Mouse (Mus musculus) lung, embryonic 16.5 days (tissue): ENCODE measurements around the gene Fgfr2. TPM values are rescaled to one million over a fixed set of nuclear protein-coding genes. Genes with fewer than 3 reads are reported as not detected.

Experiments used
- ATAC-seq: fragments of 200-750 bp; cut with Nextera tagmentation; 2 replicates; pipeline ENCODE4 v1.8.0; 2017; ENCODE audit warnings: low read depth, mild to moderate bottlenecking, moderate library complexity
- H3K27ac ChIP-seq: fragments of 300-500 bp; sonication (generic); 2 replicates; pipeline ENCODE4 v1.5.1; 2014; ENCODE audit warnings: mild to moderate bottlenecking, control low read depth, low read length
- H3K27me3 ChIP-seq: fragments of 300-500 bp; sonication (generic); 2 replicates; pipeline ENCODE4 v1.6.1; 2014; ENCODE audit warnings: low read depth, low read length, mixed read lengths; ENCODE audit not compliant: control insufficient read depth, insufficient read depth
- H3K36me3 ChIP-seq: fragments of 300-500 bp; sonication (generic); 2 replicates; pipeline ENCODE4 v1.6.1; 2014; ENCODE audit warnings: low read length; ENCODE audit not compliant: control insufficient read depth, insufficient read depth
- H3K4me1 ChIP-seq: fragments of 300-500 bp; sonication (generic); replicated peaks from 2 replicates; pipeline ENCODE4 v1.6.1; 2014; ENCODE audit warnings: low read length, mixed read lengths; ENCODE audit not compliant: control insufficient read depth, insufficient read depth
- H3K4me2 ChIP-seq: fragments of 300-500 bp; sonication (generic); 2 replicates; pipeline ENCODE4 v1.6.1; 2014; ENCODE audit warnings: low read depth, low read length, control low read depth
- H3K4me3 ChIP-seq: fragments of 300-500 bp; sonication (generic); 2 replicates; pipeline ENCODE4 v1.5.1; 2014; ENCODE audit warnings: mild to moderate bottlenecking, low read length, control low read depth
- H3K9ac ChIP-seq: fragments of 300-500 bp; sonication (generic); 2 replicates; pipeline ENCODE4 v1.6.1; 2014; ENCODE audit warnings: low read length, control low read depth
- H3K9me3 ChIP-seq: fragments of 300-500 bp; sonication (generic); 2 replicates; pipeline ENCODE4 v1.6.1; 2016; ENCODE audit warnings: low read length; ENCODE audit not compliant: control insufficient read depth
- WGBS: fragments of 180-500 bp; shearing (Covaris S2); extraction: QIAGEN DNeasy Blood & Tissue Kit; methylation state at CpG from one replicate; pipeline ENCODE4 v1.1.7; 2014; 5-methylcytosine and 5-hydroxymethylcytosine counted together
- polyA plus RNA-seq: library from polyadenylated mRNA; unstranded; fragments of >200 nt; fragmentation: Nextera tagmentation; extraction: Ambion mirVana; gene quantifications from 2 replicates; pipeline ENCODE4 v1.2.1, GENCODE M21; 2015

Fgfr2 gene
- polyA plus RNA-seq, 1 experiment from 2014 or later, result 175 TPM

GRCm38 (mm10) chr7:130657751-130658150, 2465.4 kb downstream of the Fgfr2 start:
- H3K9ac ChIP-seq, result no peak overlapping the region
- WGBS, result 47% methylated on average over 13 of the region's 13 CpGs
- no peak overlapping the region for H3K4me2 ChIP-seq
- H3K27ac ChIP-seq, result no peak overlapping the region
- H3K4me3 ChIP-seq, result no peak overlapping the region
- ATAC-seq, result no peak
- H3K4me1 ChIP-seq, result peaks cover 24% of the 10 kb centered on the region
- H3K36me3 ChIP-seq, result no peaks in the 10 kb centered on the region
- H3K27me3 ChIP-seq, result no peaks in the 10 kb centered on the region
- H3K9me3 ChIP-seq, result no peaks in the 10 kb centered on the region

GRCm38 (mm10) chr7:130656965-130657364, 2466.2 kb downstream of the Fgfr2 start:
- H3K9me3 ChIP-seq, result no peaks in the 10 kb centered on the region
- H3K4me1 ChIP-seq, result peaks cover 24% of the 10 kb centered on the region
- H3K36me3 ChIP-seq, result no peaks in the 10 kb centered on the region
- no peak overlapping the region for H3K4me3 ChIP-seq
- no peaks in the 10 kb centered on the region for H3K27me3 ChIP-seq
- no peak for ATAC-seq
- WGBS, result 90% methylated on average over 8 of the region's 8 CpGs
- H3K27ac ChIP-seq, result no peak overlapping the region
- H3K4me2 ChIP-seq, result no peak overlapping the region
- no peak overlapping the region for H3K9ac ChIP-seq

DNA sequence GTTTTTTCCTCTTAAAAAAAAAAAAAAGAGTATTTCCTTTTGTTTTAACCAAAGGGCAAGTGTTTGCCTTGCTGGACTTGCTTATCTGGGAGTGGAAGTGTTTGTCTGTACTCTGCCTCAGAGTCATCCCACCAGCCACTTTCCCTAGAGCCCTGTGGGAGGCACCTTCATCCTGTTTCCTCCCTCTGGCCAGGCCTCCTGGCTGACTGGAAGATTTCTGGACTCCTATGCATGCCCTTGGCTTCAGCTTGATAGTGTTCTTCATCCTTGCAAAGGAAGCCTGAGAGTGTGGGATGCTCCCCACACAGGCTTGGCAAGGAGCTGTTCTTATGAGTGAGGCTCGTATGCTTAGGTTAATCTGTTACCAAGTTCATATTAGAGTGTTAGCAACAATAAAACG, 2468.6 kb downstream of the Fgfr2 start:
- peak overlapping the region; percentile 13; the same call in 1 of the 2 replicates for H3K27ac ChIP-seq
- no peak overlapping the region; the same call in 1 of the 2 replicates for H3K9ac ChIP-seq

GRCm38 (mm10) chr7:130653036-130653555, 2470.1 kb downstream of the Fgfr2 start:
- ATAC-seq, result no peak
- no peak overlapping the region for H3K27ac ChIP-seq
- H3K4me1 ChIP-seq, result peaks cover 42% of the 10 kb centered on the region
- no peak overlapping the region for H3K9ac ChIP-seq
- WGBS, result 74% methylated on average over 6 of the region's 6 CpGs
- H3K4me3 ChIP-seq, result no peak overlapping the region
- H3K36me3 ChIP-seq, result no peaks in the 10 kb centered on the region
- no peaks in the 10 kb centered on the region for H3K27me3 ChIP-seq
- H3K4me2 ChIP-seq, result no peak overlapping the region
- H3K9me3 ChIP-seq, result no peaks in the 10 kb centered on the region

More for the DNA sequence above, 2468.6 kb downstream of the Fgfr2 start:
- no peaks in the 10 kb centered on the region for H3K27me3 ChIP-seq
- ATAC-seq, result peak; percentile 53; the same call in 1 of the 2 replicates
- H3K9me3 ChIP-seq, result no peaks in the 10 kb centered on the region
- H3K4me1 ChIP-seq, result peaks cover 28% of the 10 kb centered on the region
- H3K36me3 ChIP-seq, result no peaks in the 10 kb centered on the region
- no peak overlapping the region for H3K4me2 ChIP-seq
- H3K4me3 ChIP-seq, result no peak overlapping the region
- 30% methylated on average over 2 of the region's 2 CpGs for WGBS

DNA sequence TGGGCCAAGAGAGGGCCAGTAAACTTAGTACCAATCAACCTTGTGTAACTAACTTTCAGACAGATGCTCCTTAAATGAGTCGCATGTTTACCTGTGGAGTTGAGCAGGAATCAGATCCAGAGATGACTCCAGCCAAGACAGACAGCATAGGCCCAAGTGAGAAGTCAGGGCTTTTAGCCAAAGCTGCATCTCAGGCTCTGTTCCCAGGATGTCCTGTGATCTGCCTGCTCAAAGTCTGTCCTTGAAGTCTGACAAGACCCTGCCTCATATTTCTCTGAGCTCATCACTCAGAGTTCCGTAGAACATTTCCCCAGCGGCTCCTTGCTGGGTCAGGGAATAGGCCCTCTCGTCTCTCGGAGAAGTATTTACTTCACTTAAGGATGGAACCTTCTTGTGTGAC, 2472.5 kb downstream of the Fgfr2 start:
- H3K9ac ChIP-seq, result no peak overlapping the region
- no peak overlapping the region for H3K4me3 ChIP-seq
- ATAC-seq, result no peak
- H3K9me3 ChIP-seq, result no peaks in the 10 kb centered on the region
- no peaks in the 10 kb centered on the region for H3K36me3 ChIP-seq
- no peak overlapping the region for H3K27ac ChIP-seq
- WGBS, result 67% methylated on average over 5 of the region's 5 CpGs
- no peak overlapping the region for H3K4me2 ChIP-seq
- H3K4me1 ChIP-seq, result peaks cover 52% of the 10 kb centered on the region
- no peaks in the 10 kb centered on the region for H3K27me3 ChIP-seq

DNA sequence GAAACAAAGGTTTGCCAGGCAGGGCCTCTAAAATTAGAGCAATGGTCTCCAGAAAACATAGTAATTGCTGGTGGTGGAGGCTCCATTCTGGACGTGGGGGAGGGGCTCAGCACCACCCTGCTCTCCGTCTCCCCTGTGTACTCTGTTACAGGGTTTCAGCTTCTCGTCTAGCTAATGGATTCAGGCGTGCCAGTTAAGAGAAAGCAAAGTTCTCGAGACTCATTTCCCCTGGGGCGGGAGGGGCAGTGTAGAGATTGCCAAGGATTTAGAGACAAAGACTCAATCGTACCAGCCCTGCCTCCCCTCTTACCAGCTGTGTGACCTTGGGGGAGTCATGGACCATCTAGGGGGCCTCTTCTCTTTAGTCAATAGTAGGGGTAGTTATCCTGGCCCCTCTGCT, 2473.9 kb downstream of the Fgfr2 start:
- Histone ChIP-seq H3K4me1 (peaks cover 40% of the 10 kb centered on the region), H3K9me3 (no peaks in the 10 kb centered on the region), H3K36me3 (no peaks in the 10 kb centered on the region), H3K4me2 (no peak overlapping the region), H3K9ac (peak overlapping the region; percentile 36; the same call in 1 of the 2 replicates), H3K27me3 (no peaks in the 10 kb centered on the region), H3K4me3 (no peak overlapping the region), H3K27ac (no peak overlapping the region)
- 38% methylated on average over 7 of the region's 7 CpGs for WGBS
- ATAC-seq, result no peak

- Histone ChIP-seq H3K9me3 (no peaks in the 10 kb centered on the region), H3K9ac (no peak overlapping the region), H3K4me1 (peaks cover 31% of the 10 kb centered on the region), H3K4me3 (no peak overlapping the region), H3K4me2 (peak overlapping the region; percentile 68; the same call in 1 of the 2 replicates), H3K36me3 (no peaks in the 10 kb centered on the region), H3K27ac (no peak overlapping the region), H3K27me3 (no peaks in the 10 kb centered on the region)
- ATAC-seq, result no peak
- 65% methylated on average over 4 of the region's 4 CpGs for WGBS
Measured at GRCm38 (mm10) chr7:130648061-130648460, 2475.1 kb downstream of the Fgfr2 start.

- Histone ChIP-seq H3K9me3 (no peaks in the 10 kb centered on the region), H3K36me3 (no peaks in the 10 kb centered on the region), H3K4me3 (peak overlapping the region; percentile 77), H3K9ac (peak overlapping the region; percentile 86), H3K4me2 (peak overlapping the region; percentile 68), H3K4me1 (peaks cover 29% of the 10 kb centered on the region), H3K27me3 (no peaks in the 10 kb centered on the region), H3K27ac (peak overlapping the region; percentile 99)
- 2% methylated on average over 18 of the region's 18 CpGs for WGBS
- ATAC-seq, result peak; percentile 83
Measured at GRCm38 (mm10) chr7:130646762-130647139, 2476.4 kb downstream of the Fgfr2 start.

GRCm38 (mm10) chr7:130645994-130646761, 2477.0 kb downstream of the Fgfr2 start:
- H3K4me3 ChIP-seq, result peak overlapping the region; percentile 77
- H3K4me1 ChIP-seq, result peaks cover 34% of the 10 kb centered on the region
- WGBS, result under 1% methylated on average over 54 of the region's 55 CpGs
- H3K27ac ChIP-seq, result peak overlapping the region; percentile 99
- no peaks in the 10 kb centered on the region for H3K27me3 ChIP-seq
- H3K4me2 ChIP-seq, result peak overlapping the region; percentile 68
- peak overlapping the region; percentile 86 for H3K9ac ChIP-seq
- no peaks in the 10 kb centered on the region for H3K36me3 ChIP-seq
- ATAC-seq, result peak; percentile 92
- no peaks in the 10 kb centered on the region for H3K9me3 ChIP-seq
